Mouse (Mus musculus): ENCODE results near the gene Cyth2.

Cyth2 gene

DNA sequence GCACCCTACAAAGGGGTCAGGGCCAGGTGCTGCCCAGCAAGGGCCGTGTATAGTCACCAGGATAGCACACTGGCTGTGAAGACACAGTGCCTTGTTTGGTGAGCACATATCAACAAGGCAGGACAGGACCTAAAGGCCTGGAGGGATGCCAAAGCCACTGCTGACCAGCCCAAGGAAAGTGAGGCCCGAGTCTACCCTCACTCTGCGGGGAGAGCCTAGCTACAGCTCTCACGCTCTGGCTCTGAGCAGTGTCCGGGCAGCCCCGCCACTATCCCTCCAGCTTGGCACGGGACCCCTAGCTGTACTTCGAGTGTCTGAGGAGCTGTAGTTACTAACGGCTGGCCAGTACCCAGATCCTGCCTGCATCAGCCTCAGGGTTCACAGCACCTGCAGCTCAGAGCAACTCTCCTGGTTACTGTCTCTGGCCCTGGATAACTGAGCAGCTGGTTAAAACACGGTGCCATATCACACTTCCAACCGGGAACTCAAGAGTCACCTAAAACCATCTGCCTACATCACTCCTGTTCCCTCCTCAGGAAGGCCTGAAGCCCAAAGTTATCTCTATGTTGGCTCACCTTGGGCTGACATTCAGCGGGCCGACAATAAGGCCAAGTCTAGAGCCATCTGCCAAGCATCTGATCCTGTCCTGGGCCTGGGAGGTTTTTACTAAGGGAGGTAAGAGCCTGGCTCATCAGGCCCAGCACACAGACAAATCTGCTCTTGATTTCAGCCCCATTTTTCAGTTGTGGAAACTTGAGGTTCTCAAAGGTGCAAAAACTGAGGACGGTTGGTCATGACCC lies 4.9 kb downstream of the Cyth2 start:
- DNase-seq, result no peak

DNA sequence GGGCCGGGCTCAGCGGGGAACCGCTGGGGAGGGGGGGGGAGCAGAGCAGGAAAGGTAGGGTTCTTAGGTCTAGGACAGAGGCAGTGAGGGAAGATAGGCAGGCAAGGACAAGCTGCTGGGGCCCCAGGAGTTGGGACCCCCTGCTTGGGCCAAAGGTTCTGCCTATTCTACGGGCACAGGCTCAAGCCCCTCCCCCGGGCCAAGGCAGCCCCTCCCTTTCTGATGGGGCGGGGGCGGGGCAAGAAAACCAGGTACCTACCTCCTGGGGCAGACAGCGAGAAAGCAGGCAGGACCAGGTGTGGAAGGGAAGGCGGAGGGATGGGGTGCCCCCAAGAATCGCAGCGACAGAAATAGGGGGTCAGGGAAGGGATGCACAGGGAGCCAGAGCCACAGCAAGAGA lies 5.9 kb downstream of the Cyth2 start:
- DNase-seq, result no peak

DNA sequence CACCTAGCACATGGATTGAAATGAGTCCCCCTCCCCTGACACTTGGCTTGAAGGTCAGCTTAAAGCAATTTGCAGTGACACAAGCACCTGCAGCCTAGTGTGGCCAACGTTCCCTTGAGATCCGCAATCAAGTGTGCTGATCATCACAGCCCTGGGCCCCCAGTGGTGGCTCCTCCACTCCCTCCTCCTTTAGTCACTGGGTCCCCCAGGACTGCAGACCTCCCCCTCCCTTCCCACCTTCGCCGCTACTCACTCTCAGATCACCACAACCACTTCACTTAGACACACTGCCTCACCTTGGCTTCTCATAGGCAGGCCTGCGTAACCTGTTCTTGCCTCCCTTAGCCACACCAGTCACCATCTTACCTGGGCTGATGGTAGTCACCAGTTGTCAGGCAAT lies 8.4 kb downstream of the Cyth2 start:
- DNase-seq, result no peak

DNA sequence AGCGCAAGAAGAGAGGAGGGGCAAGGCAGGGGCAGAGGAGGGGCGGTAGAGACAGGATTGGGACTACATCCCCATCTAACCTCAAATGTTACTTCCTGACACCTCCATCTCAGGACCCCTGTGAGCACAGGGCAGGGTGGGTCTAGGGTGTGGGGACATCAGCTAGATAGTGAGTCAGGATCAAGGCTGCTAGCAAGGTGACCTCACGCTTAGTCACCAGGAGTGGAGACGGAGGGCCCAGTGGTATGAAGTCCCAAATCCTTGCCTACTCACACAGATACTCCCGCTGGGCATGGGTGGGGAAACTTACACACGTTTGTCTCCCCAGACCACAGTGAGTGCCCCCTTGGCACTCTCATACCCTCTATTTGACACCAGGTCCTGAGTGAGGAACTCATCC lies 11.8 kb downstream of the Cyth2 start:
- DNase-seq, result no peak

DNA sequence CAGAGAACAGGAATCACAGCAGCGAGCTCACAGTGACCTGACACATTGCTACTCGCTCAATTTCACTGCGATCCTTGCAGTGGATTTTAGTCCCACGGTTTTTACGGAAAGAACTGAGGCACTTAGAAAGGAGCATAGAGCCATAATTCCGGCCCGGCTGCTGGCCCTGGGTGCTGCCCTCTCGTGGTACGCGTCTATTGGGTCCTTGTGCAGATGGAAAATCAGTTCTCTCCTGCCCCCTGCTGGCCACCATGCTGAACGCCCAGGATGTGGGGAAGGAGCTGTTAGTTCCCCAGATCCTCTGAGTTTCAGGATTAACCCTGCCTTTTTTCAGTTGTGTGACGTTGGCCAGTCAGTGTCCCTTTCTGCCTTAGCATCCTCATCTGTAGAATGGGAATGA lies 13.0 kb downstream of the Cyth2 start:
- peak; percentile 97 for DNase-seq

DNA sequence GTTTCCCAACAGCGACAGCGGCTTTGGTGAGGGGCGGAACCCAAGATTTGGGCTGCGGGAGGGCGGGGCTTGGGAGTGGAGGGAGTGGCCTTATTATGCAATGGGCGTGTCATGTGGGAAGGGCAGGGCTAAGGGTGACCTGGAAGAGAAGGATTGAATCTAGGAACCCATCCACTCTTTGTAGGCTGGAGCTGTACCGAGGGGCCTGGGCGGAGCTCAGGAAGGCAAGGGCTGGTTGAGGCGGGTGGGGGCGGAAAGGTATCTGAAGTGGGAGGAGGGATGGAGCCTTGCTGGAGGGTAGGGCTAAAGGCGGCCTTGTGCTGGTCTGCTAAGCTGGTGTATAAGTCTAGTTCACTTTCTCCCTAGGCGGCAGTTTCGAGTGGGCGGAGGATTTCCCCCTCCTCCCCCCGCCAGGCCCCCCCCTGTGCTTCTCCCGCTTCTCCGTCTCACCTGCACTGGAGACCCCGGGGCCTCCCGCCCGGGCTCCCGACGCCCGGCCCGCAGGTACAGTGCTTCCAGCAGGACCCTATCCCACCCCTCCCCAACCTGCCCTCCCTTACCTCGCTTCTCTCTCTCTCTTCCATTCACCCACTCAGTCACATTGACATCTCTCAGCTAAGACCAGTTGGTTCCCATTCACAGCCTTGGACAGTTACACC lies 13.7 kb downstream of the Cyth2 start:
- DNase-seq, result peak; percentile 45

DNA sequence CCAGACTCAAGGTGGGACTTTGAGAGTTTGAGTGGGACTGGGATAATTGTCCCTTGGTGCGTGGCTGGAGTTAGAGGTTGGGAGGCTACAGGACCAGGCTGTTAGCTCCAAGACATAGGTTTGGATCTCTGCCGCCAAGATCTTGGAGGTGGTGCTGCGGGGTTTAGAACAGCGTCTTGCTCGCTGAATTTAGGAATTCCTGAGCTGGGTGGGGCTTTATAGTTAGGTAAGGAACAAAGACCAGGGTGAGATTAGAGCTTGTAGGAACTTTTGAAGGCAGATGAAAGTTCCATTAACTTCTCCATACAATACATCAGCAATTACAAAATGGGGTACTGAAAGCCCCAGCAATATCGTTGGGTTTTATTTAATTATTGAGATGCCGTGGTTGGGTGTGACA lies 14.4 kb downstream of the Cyth2 start:
- DNase-seq, result no peak

DNA sequence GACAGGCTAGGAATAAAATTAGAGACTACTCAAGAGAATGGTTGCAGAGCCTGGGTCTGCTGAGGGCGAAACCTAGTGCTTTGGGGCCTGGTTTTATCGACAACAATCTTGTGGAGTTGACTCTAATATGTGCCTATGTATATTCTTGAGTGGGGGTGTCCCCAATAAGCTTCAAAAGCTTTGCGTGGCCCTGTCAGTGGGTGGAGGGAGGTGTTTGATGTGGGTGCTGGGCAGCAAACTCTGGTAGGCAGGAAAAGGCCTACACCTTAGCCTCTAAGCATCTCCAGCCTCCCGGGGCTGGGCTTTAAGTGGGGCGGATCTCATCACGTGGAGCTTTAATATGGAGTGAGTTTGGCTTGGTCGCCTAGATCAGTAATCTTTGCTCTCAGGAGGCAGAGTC lies 15.4 kb downstream of the Cyth2 start:
- DNase-seq, result no peak

DNA sequence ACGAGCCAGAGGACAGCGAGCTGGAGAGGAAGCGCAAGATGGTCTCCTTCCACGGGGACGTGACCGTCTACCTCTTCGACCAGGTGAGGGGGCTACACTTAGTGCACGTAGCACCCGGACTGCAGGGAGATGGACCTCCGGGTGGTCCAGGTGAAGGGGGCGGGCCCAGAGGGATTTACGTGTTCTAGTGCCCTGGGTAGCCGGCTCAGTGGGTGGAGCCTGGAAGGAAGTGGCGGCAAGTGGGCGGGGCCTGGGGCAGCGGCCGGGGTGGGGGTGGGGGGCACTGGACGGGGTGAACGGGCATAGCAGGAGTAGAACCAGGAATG lies 15.9 kb downstream of the Cyth2 start:
- DNase-seq, result peak; percentile 51

DNA sequence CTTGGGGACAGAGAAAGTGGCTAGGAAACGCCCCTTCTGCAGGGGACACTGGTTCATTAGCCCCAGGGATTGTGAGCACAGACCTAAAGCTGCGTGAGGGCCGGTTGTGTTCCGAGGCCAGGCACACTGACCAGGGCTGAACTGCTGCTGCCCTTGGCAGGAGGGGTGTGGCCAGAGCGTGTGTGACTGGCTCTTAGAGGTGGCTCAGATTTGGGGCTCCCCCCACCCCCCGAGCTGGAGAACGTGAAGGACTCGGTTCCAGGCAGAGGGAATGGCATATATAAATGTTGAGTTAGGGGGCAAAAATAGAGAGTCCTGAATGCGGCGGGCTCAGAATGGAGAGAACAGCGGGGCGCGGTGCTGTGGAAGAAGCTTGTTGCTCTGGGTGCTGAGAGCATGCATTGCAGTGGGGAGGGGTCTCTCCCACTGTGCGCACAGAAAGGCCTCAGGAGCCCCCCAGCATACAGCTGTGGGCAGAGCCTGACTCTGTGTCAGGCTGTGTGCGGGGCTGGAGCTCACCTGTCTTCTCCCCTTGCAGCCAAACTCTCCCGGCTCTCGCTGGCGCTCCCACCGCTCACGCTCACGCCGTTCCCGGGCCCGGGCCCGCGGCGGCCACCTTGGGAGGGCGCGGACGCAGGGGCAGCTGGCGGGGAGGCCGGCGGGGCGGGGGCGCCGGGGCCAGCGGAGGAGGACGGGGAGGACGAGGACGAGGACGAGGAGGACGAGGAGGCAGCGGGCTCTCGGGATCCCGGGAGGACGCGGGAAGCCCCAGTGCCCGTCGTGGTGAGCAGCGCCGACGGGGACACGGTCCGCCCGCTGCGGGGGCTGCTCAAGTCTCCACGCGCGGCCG lies 16.5 kb downstream of the Cyth2 start:
- no peak for DNase-seq

DNA sequence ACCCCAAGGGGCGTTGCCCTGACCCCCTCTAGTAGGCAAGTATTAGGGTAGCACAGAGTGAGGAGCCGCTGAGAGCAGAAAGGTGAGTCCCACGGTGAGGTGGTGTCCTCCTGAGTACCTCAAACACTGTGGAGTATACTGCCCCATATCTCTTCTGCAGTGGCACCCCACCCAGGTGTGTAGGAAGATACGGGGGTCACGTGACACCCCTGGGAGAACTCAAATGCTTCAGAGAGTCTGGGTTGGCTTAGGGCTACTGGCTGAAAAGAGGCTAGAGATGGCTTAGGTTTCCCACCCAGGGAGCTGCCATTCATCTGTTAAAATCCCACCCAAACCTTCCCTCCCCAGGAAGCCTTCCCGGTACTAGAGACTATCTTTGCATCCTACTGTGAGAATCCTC lies 17.4 kb downstream of the Cyth2 start:
- no peak for DNase-seq

DNA sequence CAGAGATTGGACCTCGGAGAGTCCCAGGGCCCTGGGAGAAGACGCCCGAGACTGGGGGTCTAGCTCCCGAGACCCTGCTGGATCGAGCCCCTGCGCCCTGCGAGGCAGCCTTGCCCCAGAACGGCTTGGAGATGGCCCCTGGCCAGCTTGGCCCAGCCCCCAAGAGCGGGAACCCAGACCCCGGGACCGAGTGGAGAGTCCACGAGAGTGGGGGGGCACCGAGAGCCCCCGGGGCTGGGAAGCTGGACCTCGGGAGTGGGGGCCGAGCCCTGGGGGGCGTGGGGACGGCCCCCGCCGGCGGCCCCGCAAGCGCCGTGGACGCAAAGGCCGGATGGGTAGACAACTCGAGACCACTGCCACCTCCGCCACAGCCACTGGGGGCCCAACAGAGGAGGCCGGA lies 19.4 kb downstream of the Cyth2 start:
- DNase-seq, result no peak

DNA sequence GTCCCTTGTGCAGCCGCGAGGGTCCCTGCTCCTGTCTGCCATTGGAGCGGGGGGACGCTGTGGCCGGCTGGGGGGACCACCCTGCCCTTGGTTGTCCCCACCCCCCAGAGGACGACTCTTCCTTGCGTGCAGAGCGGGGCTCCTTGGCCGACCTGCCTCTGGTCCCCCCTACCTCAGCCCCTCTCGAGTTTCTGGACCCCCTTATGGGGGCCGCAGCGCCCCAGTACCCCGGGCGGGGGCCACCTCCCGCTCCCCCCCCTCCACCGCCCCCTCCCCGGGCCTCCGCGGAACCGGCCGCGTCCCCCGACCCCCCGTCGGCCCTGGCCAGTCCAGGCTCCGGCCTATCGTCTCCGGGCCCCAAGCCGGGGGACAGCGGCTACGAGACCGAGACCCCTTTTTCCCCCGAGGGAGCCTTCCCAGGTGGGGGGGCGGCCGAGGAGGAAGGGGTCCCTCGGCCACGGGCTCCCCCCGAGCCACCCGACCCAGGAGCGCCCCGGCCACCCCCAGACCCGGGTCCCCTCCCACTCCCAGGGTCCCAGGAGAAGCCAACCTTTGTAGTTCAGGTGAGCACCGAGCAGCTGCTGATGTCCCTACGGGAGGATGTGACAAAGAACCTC lies 20.3 kb downstream of the Cyth2 start:
- DNase-seq, result no peak

DNA sequence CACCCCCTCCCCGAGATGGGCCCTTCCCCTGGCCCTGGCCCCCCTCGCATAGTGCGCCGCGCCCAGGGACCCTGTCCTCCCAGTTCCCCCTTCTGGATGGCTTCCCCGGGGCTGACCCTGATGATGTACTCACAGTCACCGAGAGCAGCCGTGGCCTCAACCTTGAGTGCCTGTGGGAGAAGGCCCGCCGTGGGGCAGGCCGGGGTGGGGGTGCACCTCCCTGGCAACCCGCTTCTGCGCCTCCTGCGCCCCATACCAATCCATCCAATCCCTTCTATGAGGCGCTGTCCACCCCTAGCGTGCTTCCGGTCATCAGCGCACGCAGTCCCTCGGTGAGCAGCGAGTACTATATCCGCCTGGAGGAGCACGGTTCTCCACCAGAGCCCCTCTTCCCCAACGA lies 21.1 kb downstream of the Cyth2 start:
- DNase-seq, result no peak

DNA sequence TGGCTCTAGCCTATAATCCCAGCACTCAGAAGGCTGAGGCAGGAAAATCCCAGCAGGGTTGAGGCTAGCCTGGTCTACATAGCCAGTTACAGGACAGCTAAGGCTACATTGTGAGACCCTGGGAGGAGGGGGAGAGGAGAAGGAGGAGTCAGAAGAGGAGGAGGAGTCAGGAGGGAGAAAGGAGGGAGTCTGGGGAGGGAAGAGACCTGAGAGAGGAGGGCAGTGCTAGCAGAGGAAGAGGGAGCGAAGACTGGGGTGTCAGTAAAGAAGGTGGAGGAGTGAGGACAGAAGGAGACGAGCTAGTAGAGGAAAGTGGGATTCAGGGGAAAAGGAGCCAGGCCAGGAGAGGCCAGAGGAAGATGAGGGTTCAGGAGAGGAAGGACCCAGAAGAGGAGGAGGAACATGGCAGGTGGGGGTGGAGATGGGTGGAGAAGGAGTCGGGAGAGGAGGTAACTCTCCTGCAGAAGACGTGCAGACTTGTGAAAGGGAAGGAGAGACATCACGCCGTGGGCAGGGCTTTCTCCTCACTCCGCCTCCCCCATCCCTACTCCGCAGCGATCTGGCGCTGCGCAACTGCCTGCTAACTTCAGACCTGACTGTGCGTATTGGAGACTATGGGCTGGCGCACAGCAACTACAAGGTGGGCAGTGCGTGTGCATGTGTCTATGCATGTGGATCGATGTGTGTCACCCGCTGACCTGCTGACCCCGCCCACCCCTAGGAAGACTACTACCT lies 22.5 kb downstream of the Cyth2 start:
- DNase-seq, result no peak

DNA sequence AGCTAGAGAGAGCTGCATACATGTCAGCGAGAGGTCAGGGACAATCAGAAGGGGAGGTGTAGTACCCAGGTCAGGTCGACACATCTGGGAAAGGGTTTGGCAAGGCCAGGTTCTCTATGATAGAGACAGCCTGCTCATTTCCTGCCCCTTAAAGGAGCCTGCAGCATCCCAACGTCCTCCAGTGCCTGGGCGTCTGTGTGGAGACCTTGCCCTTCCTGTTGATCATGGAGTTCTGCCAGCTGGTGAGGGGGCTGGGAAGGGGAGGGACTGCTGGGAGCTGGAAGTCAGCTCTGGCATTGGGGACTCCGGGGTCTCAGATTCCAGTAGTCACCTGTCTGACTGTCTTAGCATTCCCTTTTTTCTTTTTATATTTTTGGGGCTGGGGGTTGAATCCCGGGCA lies 23.7 kb downstream of the Cyth2 start:
- DNase-seq, result no peak

DNA sequence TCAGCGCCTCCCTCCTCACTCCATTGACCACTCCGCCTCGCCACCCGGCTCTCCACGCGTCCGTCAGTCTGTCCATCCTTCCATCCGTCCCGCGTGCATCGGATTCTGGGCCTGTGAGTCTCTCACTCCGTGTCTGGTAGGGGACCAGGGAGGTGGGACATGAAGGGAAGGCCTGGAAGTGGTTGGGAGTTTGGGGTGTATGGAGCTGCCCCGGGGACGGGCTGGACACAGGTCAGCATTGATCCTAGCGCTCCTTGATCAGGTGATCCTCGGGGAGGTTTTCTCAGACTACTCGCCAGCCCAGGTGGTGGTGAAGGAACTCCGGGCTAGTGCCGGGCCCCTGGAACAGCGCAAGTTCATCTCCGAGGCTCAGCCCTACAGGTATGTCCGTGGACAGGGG lies 26.7 kb downstream of the Cyth2 start:
- DNase-seq, result no peak

DNA sequence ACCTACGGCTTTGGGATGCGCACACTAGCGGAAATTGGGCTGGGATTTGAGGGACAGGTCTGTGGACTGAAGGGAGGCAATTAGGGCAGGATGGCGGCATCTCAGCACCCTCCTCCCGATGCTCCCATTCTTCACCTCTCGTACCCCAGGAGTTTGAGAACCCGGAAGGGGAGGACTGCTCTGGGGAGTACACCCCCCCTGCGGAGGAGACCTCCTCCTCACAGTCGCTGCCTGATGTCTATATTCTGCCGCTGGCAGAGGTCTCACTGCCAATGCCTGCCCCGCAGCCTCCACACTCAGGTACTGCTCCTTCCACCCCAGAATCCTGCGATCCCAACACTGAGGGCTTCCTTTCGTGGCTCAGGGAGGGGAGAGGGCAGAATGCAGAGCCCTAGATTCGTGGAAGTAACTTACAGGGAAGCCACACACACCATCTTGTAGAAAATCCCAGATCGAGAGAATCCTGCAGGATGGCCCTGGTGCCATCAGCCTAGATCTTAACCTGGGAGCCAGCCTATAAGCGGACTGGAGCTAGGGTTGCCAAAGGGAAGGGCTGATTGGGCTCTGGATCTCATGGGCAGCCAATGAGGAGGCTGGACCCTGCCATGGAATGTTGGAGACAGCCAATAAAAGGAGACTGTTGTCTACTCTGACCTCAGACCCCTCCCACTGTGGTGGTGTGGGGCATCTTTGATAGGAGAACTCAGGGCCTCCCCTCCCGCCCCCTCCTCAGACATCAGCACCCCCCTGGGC lies 27.5 kb downstream of the Cyth2 start:
- no peak for DNase-seq

DNA sequence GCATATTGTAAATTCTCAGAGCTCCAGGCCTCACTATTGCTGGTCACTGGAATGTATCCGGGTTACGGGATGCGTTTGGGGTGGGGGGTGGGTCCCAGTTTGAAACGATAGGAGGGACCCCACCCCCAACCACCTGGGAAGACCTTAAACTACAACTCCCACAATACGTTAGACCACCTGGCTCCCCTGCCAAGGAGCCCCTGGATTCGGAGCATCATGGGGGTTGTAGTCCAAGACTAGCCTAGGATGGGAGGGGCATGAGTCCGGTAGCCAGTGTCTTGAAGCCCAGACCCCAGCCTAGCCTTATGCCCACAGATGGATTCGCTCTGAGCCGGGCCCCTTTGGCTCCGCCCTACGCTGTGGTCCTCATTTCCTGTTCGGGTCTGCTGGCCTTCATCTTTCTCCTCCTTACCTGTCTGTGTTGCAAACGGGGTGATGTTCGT lies 28.2 kb downstream of the Cyth2 start:
- DNase-seq, result no peak

DNA sequence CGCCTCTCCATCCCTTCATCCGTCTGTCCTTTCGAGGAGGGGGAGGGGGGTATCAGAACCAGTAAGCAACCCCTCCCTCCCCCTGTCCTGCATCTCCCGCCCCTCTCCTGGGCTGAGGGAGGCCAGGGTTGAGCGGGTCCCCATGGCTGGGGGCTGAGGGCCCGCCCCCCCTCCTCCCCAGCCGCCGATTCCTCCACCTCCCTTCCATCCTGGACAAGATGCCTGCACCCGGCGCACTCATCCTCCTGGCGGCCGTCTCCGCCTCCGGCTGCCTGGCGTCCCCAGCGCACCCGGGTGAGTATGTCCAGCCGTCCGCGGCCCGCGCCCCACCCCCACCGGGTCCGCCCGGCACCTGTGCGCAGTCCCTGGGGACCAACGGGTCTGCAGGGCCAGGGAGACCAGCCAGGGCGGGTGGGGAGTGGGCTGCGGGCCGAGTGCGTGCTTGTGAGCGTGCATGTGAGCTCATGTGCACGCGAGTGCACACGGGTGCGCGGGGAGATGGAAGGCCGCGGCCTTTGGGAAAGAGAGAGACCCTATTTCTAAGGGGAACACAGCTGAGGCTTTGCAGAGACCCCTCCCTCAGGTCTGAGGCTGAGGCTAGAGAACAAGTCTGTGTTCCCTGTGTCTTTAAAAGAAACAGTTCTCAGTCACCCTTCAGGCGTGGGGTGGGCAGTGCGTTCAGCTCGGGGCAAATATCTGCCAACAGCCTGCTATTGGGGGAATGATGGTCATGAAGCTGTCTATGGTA lies 28.8 kb downstream of the Cyth2 start:
- DNase-seq, result no peak
